Mouse (Mus musculus) adrenal gland, postnatal 4 days (tissue): ENCODE results near the gene Smim22. TPM values are rescaled to one million over a fixed set of nuclear protein-coding genes. Genes with fewer than 3 reads are reported as not detected.
A peak's percentile ranks its signal among the peaks of the same experiment; 100 is the strongest.

Experiments
- DNase-seq, 2 experiments: peaks; one replicate each; pipeline ENCODE4 v3.0.0; 2021 to 2022; ENCODE audit warnings: low spot score in 2 of 2, mixed read lengths in 2 of 2
- total RNA-seq, 2 experiments: library from RNA; stranded (reverse); gene quantifications; 2 replicates each; pipeline ENCODE4 v1.2.3; 2021

The Smim22 gene
- total RNA-seq, 2 experiments from 2014 or later = 2.2 TPM; not detected in 1

DNA sequence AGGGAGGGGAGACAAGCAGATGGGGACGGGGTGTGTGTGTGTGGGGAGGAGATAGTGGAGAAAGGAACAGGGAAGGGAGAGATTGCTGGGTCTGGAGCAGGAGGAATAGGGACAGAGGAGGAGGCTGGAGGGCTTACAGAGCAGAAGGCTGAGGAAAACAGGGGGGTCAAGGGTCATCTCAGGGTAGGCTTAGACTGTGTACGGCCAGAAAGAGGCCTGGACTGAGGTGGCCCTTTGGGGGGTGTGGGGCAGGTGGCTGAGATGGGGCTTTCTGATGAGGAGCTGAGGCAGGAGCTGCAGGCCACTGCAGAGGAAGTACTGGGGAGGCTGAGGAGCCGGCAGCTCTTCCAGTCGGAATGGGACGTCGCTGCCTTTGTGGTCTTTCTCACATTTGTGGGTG lies 404 bp downstream of the Smim22 start:
- no peak for DNase-seq

DNA sequence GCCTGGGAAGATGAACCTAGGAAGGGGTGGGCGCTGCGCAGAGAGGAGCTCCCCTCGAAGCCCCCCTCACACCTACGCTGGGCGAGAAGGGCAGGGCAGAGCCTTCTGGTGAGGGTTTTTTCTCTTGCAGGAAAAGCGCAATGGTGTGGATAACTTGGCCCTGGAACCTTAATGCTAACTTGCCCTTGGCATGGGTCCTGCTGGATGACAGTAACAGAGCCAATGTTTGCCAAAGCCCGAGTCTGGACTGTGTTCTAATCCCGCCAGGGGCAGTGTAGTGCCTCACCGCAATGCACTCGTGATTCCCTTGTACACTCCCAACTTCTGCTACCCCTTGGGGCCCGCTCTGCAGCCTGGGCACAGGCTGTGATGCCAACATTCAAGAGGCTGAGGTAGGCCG lies 988 bp downstream of the Smim22 start:
- DNase-seq = no peak

DNA sequence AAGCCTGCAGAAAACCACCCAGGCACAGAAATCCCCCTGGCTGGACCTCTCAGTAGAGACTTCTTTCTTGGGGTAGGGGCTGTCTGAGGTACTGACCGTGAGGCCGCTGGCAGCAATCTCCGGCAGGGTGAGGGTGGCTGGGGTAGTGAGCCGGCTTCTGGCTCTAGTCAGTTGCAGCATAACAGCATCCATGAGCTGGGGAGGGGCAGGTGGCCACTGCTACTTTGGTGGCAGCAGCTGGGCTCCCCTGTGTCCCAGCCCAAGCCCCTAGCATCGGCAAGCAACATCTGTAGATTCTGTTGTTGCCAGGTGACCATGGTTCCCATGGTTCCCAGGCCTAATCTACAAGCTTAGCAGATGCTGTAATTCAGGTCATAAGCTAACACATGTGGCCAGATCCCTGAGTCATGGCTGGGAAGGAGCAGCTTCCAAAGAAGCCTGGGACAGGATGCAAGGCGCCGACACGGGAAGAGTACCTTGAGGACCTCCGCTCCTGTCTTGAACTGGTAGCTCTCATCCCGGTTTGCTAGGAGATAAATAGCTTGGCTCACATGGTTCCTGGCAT lies 3.4 kb downstream of the Smim22 start:
- DNase-seq = no peak

DNA sequence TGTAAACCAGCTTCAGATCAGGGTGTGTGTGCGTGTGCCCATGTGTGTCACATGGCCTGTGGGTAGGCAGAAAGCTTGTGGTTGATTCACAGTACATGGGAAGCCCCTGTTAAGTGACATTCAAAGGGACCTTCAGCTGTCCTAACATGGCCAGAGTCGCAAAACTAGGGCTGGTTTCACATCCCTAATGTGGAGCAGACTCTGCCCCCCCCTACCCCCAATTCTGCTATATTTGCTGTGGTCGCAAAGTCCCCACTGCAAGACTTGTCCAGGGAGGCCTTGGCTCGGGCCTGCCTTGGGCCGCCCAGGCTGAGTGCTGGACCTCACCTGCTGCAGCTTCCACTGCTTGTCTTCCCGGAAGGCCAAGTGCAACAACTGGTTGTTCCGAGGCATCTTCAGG lies 4.2 kb downstream of the Smim22 start:
- no peak for DNase-seq

DNA sequence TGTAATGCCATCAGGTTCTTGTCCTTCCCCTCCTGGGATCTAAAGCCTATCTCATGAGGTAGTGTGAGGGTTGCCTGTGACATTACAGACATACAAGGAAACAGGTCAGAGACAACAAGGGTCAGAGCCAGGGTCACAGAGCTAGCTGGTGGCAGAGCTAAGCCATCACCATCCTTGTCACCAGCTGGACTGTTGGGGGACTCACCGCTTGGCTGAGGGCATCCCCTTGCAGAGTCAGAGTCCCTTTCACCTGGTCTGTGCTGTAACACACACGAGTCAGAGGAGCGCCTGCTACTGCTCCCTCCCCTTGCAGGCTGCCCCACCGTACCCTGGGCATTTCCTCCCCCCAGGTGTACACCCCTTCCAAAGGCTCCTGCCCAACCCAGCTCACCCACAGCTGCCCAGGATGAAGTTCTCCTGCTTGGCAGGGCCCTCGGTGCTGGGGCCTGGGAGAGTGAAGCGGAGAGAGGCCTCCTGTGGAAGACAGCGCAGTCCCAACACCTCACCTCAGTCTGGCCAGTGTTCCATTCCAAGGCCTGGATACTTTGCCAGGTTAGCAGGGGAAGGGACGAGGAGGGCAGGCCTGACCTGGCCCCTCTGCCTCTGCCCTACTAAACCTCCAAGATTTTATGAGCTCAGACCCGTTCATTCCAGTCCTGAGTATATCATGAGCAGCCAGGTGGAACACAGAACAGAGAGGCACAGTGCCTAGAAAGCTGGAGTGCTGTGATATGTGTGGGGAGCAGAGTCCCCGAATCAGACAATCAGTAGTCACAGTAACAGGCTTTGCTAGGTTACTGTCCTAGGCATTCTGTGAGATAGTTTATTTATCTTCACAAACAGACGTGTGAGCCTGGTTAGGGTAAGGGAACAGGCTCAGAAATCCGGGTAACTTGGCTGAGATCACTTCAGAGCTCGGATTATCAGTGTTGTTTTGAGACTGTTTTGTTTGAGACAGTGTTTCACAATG lies 5.2 kb downstream of the Smim22 start:
- DNase-seq = no peak

DNA sequence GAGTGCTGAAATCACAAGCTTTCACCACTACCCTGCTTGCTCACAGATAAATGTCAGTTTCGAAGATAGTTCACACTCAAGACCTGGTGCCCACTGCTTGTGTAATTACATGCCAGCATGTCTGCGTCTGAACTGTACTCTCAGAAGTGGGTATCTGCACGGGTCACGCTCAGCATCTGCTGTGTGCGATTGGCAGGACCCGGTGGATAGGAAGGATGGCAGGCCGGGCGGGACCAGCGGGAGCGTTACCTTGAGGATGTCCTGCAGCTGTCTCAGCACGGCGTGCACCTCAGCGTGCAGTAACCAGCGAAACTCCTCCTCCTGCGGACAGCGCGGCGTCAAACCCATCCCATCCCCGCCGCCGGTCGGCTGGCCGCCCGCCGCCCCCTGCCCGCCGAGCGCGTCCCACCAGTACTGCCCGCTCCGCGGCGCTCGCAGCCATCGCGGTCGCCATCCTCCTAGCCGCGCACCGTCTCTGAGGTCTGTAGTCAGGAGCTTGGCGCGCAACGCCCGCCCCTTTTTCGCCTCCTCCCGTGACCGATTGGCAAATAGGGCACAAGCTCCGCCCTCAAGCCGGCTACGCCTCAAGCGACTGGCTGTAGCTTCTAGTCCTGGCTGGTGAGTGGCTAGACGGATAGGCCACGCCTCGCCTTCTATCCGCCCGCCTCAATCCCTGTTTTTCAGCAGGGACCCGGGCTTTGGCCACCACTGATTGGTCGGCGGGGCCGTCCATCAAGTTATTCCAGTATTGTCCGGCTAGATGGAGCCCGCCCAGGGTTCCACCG lies 6.2 kb downstream of the Smim22 start, which contains the start of gene Rogdi:
Gene Rogdi (minus strand): TSS at position 500 of the 785 bp plus-strand sequence.
- peak; percentile 82 to 91 for DNase-seq

DNA sequence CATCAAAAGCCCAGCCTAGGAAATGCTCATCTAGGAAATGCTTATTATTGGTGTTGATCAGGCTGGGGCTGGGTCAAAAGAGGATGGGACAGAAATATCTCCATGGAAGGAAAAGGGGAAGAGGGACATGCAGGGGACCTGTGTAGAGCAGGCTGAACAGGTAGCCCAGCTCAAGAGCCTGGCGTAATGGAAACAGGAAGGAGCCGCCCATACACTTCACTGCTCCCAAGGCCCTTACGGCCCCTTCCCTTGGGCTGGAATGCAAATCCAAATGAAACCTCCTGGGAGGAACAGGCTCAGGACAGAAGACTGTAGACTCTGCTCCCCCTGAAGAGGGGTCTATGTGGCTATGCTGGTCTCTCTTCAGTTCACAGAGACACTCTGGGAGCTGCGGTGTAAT lies 7.5 kb downstream of the Smim22 start:
- DNase-seq = no peak

DNA sequence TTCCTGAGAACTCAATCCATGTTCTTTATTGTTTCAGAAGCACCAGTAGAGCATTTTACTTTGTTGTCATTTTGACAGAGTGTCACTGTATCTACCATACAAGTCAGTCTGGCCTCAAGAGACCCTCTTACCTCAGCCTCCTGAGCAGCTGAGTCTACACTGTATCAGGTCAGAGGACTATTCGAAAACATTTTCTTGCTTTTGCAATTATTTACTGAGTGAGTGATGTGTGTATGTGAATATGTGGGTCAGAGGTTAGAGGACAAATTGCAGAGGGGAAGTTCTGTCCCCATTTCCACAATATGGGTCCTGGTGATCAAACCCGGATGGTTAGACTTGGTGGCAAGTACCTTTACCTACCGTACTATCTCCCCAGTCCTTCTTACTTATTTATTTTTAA lies 16.9 kb downstream of the Smim22 start:
- no peak for DNase-seq

DNA sequence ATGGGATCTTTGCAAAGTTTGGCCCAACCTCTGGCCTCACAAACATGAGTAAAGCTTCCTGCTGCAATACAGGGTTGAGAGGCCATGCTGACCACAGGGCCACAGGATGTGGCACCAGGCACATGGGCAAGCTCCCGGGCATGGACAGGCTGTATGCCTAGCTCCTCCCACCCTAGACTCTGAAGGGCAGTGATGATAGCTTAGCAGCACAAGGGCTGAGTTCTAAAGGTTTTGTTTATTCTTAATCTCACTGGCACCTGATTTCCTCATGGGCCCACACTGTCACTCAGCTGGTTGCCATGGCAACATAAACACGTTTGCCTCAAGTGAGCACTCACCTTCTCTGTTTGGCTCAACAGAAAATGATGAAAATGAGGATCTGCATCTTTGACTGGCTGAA lies 22.8 kb downstream of the Smim22 start:
- no peak for DNase-seq

DNA sequence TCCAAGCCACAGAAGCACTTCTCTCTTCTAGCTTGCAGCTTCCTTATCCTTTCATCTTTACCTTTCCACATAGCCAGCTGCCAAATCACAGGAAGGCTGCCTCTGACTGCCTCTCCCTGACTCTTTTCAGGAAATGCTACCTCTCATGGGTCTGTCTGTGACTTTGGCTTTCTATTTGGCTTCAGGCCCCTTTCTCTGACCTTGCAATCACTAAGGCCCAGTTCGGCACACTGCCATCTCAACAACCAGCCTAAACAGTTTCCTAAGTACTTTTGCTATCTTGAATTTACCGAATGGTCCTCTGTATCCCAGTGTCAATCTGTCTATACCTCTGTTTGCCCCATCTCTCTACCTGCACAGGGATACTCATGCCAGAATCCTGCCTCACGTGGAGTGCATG lies 28.5 kb downstream of the Smim22 start:
- DNase-seq = no peak

DNA sequence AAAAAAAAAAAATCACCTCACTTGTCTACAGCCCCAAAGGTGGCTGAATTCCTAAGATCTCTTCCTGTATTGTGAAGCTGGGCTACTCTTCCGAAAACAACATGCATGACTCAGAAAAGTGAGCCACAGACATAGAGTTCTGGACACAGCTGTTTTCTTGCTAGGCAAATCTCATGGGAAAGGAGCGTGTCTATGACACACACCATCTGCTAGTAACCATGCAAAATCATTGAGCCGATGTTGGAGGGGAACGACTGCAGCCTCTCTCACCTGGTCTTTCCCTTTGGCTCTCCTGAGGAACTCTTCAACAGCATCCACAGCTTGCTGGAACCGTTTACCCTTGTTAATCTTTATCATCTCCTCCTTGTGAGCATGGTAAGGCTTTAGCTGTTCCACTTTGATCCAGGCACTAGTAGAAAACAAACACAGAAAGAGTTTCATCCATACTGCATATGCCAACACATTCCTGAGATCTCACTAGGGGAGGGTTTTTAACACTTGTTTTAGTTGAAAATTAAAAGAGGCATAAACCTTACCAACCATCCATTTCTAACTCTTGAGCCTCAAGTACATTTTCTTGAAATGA lies 29.7 kb downstream of the Smim22 start:
- no peak for DNase-seq

DNA sequence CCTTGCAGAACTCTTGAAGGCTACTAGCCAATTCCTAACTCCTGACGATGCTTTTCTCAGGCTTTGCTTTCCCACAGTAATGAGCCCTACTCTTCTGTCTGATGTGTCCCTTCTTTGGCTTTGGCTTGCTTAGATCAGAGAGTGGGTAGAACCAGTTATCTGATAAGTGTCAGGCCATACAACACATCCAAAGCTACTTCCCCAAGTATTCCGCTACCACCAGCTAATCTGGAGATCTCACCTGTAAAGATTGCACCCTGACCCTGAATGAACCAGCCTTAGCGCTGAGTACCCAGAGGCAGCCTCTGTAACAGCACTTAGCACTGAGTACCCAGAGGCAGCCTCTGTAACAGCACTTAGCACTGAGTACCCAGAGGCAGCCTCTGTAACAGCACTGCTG lies 38.2 kb downstream of the Smim22 start:
- no peak for DNase-seq

DNA sequence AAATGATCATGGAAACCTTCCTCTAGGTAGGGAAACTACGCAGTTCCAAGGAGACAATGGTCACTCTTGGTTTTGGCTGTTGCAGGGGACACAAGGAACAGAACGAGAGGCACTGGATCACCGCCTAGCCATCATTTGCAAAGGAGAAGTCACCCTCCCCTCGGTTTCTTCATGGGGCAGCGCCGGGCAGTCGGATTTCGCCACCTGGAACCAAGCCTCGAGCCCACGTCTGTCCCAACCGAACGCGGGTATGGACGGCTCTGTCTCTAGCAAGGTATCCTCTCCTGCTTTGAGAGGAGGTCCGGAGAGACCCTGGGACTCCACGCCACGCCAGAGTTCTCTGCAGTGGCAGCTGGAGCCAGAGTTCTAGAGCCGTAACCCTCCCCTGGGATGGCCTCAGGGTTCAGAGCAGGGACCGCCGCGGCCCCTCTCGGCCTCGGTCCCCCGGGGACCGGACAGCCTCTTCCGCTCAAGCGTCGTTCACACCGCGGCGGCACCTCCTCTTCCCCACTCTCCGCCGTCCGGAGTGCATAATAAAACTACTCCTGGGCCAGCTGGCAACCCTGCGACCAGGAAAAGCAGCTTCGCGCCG lies 42.2 kb downstream of the Smim22 start:
- peak in 1 of 2 experiments; percentile 11 for DNase-seq

DNA sequence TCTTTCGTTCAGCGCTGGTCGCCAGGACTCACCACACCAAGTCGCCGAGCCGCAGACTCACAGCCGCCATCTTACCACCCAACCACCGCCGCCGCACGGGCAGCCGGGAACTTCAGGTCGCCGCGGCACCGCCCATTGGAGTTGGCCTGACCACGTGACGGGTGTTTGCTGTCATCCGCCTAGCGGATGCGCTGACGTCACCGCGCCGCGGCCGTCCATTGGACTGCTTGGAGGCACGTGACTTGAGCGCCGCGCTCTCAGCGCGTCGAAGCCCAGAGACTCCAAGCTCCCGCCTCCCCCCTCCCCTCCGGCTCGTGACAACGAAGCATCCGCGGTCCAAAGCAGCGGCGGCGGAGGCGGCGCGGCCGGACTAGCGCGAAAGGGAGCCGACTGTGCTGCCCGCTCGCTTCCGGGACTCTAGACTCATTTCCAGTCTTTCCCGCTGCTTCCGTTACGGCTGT lies 42.7 kb downstream of the Smim22 start, which contains the start of the genes Glyr1 and Ubn1:
Gene Glyr1 (minus strand): TSS at position 90 of the 461 bp plus-strand sequence.
Gene Ubn1 (plus strand): TSS at position 284 of the 461 bp plus-strand sequence.
- DNase-seq = peak; percentile 95 to 98

DNA sequence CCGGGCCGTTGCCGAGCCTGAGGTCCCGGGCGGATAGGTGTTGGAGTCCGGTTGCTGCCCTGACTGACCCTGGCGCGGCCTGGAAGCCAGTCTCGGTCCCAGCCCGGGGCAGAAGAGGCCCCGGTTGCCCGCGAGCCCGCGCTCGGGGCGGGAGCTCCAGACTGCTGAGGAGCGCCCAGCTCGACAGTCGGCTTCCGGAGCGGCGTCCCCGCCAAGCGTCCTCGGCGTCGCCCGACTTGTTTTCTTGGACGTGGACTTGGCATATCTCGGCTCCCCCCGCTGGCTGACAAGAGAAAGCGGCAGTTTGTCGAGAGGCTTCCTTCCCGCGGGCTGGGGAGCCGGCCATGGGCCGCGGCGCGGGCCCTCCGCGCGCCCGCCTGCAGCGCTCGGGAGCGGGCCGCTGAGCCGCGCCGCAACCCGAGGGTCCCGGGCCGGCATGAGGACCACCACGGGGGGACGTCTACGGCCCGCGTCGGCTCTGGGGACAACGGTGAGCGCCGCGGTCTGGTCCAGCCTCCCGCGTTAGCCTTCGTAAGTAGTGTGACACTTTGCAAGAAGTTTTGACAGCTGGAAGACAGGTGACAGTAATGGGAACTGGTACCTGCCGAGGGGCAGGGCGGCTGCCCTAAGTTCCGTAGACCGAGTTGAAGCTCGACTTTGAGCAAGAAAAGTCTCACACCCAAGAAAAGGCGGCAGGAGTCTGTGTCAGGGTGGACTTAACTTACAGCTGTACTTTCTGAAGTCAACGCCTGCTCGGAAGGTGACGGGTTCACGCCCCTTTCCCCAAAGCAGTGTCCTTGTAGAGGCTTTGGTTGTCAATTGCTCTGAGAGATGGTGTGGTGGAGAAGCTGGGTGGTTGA lies 43.4 kb downstream of the Smim22 start:
- peak in 1 of 2 experiments; percentile 62 for DNase-seq
